Mouse (Mus musculus) MEL (cell line): ENCODE measurements around the gene Gpr22. TPM values are rescaled to one million over a fixed set of nuclear protein-coding genes. Genes with fewer than 3 reads are reported as not detected.

Experiments
- DNase-seq: peaks from one replicate; pipeline ENCODE4 v3.0.0; 2011; ENCODE audit warnings: low read depth, low spot score
- H3K27ac ChIP-seq: 2 replicates; pipeline ENCODE4 v1.5.1; 2012; ENCODE audit warnings: low read depth, mild to moderate bottlenecking, control low read depth, low read length, moderate library complexity; ENCODE audit not compliant: control insufficient read depth
- H3K27me3 ChIP-seq, 2 experiments: fragments of 150-350 bp in 1 of 2; sonication (generic) in 1 of 2; 2 replicates each; pipeline ENCODE4 v1.6.1; 2012; ENCODE audit warnings: low read length in 2 of 2, mild to moderate bottlenecking in 2 of 2, improper control_type of control experiment in 1 of 2, moderate library complexity in 1 of 2; ENCODE audit not compliant: insufficient read depth in 2 of 2, control insufficient read depth in 1 of 2
- H3K36me3 ChIP-seq, 2 experiments: 2 replicates each; pipeline ENCODE4 v1.6.1; 2012 to 2014; ENCODE audit warnings: low read length in 2 of 2, improper control_type of control experiment in 1 of 2, inconsistent platforms in 1 of 2, mild to moderate bottlenecking in 1 of 2; ENCODE audit not compliant: insufficient read depth in 2 of 2, control insufficient read depth in 1 of 2
- H3K4me1 ChIP-seq, 2 experiments: fragments of 150-350 bp in 1 of 2; sonication (generic) in 1 of 2; 2 replicates each; pipeline ENCODE4 v1.6.1; 2012; ENCODE audit warnings: low read length in 2 of 2, improper control_type of control experiment in 1 of 2, mild to moderate bottlenecking in 1 of 2; ENCODE audit not compliant: insufficient read depth in 2 of 2, control insufficient read depth in 1 of 2
- H3K4me3 ChIP-seq, 2 experiments: fragments of 150-350 bp in 1 of 2; sonication (generic) in 1 of 2; 2 replicates each; pipeline ENCODE4 v1.5.1; 2012; ENCODE audit warnings: low read depth in 2 of 2, low read length in 2 of 2, mild to moderate bottlenecking in 2 of 2, moderate library complexity in 2 of 2, control low read depth in 1 of 2, improper control_type of control experiment in 1 of 2; ENCODE audit not compliant: control insufficient read depth in 1 of 2, insufficient read depth in 1 of 2
- H3K79me2 ChIP-seq: 2 replicates; pipeline ENCODE4 v1.6.1; 2012; ENCODE audit warnings: mild to moderate bottlenecking, low read length, moderate library complexity; ENCODE audit not compliant: control insufficient read depth, poor library complexity, insufficient read depth
- H3K9ac ChIP-seq: 2 replicates; pipeline ENCODE4 v1.6.1; 2012; ENCODE audit warnings: low read depth, mild to moderate bottlenecking, control low read depth, low read length, moderate library complexity; ENCODE audit not compliant: control insufficient read depth, poor library complexity, severe bottlenecking
- H3K9me3 ChIP-seq: fragments of 150-350 bp; sonication (generic); replicated peaks from 2 replicates; pipeline ENCODE4 v1.6.1; 2012; ENCODE audit warnings: mild to moderate bottlenecking, low read length, improper control_type of control experiment, moderate library complexity; ENCODE audit not compliant: insufficient read depth
- BHLHE40 ChIP-seq: IDR thresholded peaks from 2 replicates; pipeline ENCODE4 v1.6.1; 2012; ENCODE audit warnings: low read depth, mild to moderate bottlenecking, inconsistent platforms, low read length, improper control_type of control experiment, borderline replicate concordance
- CHD2 ChIP-seq: IDR thresholded peaks from 2 replicates; pipeline ENCODE4 v1.6.1; 2011; ENCODE audit warnings: low read length, improper control_type of control experiment
- CTCF ChIP-seq, 3 experiments: IDR thresholded peaks in 2 of 3; conservative IDR thresholded peaks in 1 of 3; 2 replicates each; pipeline ENCODE4 v1.5.1; 2011 to 2012; ENCODE audit warnings: low read length in 3 of 3, low read depth in 2 of 3, mild to moderate bottlenecking in 2 of 3, improper control_type of control experiment in 1 of 3, inconsistent platforms in 1 of 3, mixed read lengths in 1 of 3, moderate library complexity in 1 of 3; ENCODE audit not compliant: control insufficient read depth in 1 of 3, insufficient read depth in 1 of 3, poor library complexity in 1 of 3, severe bottlenecking in 1 of 3
- ELF1 ChIP-seq: IDR thresholded peaks from 2 replicates; pipeline ENCODE4 v1.6.1; 2014; ENCODE audit warnings: low read depth, mild to moderate bottlenecking, inconsistent platforms, low read length, improper control_type of control experiment, moderate library complexity
- ETS1 ChIP-seq: IDR thresholded peaks from 2 replicates; pipeline ENCODE4 v1.6.1; 2012; ENCODE audit warnings: low read depth, mild to moderate bottlenecking, inconsistent platforms, low read length, improper control_type of control experiment, moderate library complexity
- MAX ChIP-seq: IDR thresholded peaks from 2 replicates; pipeline ENCODE4 v1.6.1; 2011; ENCODE audit warnings: low read length, improper control_type of control experiment
- MAZ ChIP-seq: IDR thresholded peaks from 2 replicates; pipeline ENCODE4 v1.6.1; 2012; ENCODE audit warnings: low read depth, mild to moderate bottlenecking, inconsistent platforms, low read length, improper control_type of control experiment
- MEF2A ChIP-seq: IDR thresholded peaks from 2 replicates; pipeline ENCODE4 v1.6.1; 2014; ENCODE audit warnings: low read depth, mild to moderate bottlenecking, inconsistent platforms, low read length, improper control_type of control experiment; ENCODE audit not compliant: poor library complexity, insufficient replicate concordance, severe bottlenecking; ENCODE audit errors: extremely low read depth
- MYB ChIP-seq: IDR thresholded peaks from 2 replicates; pipeline ENCODE4 v1.6.1; 2011; ENCODE audit warnings: mild to moderate bottlenecking, low read depth, low read length, improper control_type of control experiment
- MYC ChIP-seq: IDR thresholded peaks from 2 replicates; pipeline ENCODE4 v1.6.1; 2011; ENCODE audit warnings: low read depth, mild to moderate bottlenecking, low read length, improper control_type of control experiment, moderate library complexity
- NRF1 ChIP-seq: IDR thresholded peaks from 2 replicates; pipeline ENCODE4 v1.6.1; 2014; ENCODE audit warnings: low read depth, mild to moderate bottlenecking, inconsistent platforms, low read length, improper control_type of control experiment, moderate library complexity; ENCODE audit not compliant: poor library complexity, insufficient read depth, severe bottlenecking
- POLR2A ChIP-seq, 2 experiments: IDR thresholded peaks; 2 replicates each; pipeline ENCODE4 v1.6.1; 2011 to 2012; ENCODE audit warnings: low read length in 2 of 2, mild to moderate bottlenecking in 2 of 2, control low read depth in 1 of 2, improper control_type of control experiment in 1 of 2, low read depth in 1 of 2, moderate library complexity in 1 of 2; ENCODE audit not compliant: control insufficient read depth in 1 of 2, insufficient read depth in 1 of 2, poor library complexity in 1 of 2
- POLR2AphosphoS2 ChIP-seq: IDR thresholded peaks from 2 replicates; pipeline ENCODE4 v1.6.1; 2011; ENCODE audit warnings: low read length, improper control_type of control experiment
- POLR2AphosphoS5 ChIP-seq: IDR thresholded peaks from 2 replicates; pipeline ENCODE4 v1.6.1; 2012; ENCODE audit warnings: low read depth, borderline replicate concordance, mild to moderate bottlenecking, inconsistent platforms, low read length, moderate library complexity, mixed read lengths
- RAD21 ChIP-seq: IDR thresholded peaks from 2 replicates; pipeline ENCODE4 v1.6.1; 2011; ENCODE audit warnings: mild to moderate bottlenecking, low read depth, low read length, improper control_type of control experiment
- RCOR1 ChIP-seq: IDR thresholded peaks from 2 replicates; pipeline ENCODE4 v1.6.1; 2012; ENCODE audit warnings: low read depth, mild to moderate bottlenecking, inconsistent platforms, low read length, improper control_type of control experiment
- SIN3A ChIP-seq: IDR thresholded peaks from 2 replicates; pipeline ENCODE4 v1.6.1; 2012; ENCODE audit warnings: low read length, improper control_type of control experiment, inconsistent platforms
- TAL1 ChIP-seq: IDR thresholded peaks from 2 replicates; pipeline ENCODE4 v1.6.1; 2012; ENCODE audit warnings: mild to moderate bottlenecking, inconsistent platforms, low read length, moderate library complexity, mixed read lengths
- TBP ChIP-seq: IDR thresholded peaks from 2 replicates; pipeline ENCODE4 v1.8.0; 2011; ENCODE audit warnings: low read depth, low read length, improper control_type of control experiment
- USF1 ChIP-seq: IDR thresholded peaks from 2 replicates; pipeline ENCODE4 v1.6.1; 2014; ENCODE audit warnings: low read depth, mild to moderate bottlenecking, inconsistent platforms, low read length, improper control_type of control experiment, moderate library complexity
- ZC3H11A ChIP-seq: IDR thresholded peaks from 2 replicates; pipeline ENCODE4 v1.6.1; 2012; ENCODE audit warnings: low read depth, mild to moderate bottlenecking, inconsistent platforms, low read length, improper control_type of control experiment
- ZMIZ1 ChIP-seq: IDR thresholded peaks from 2 replicates; pipeline ENCODE4 v1.6.1; 2012; ENCODE audit warnings: low read depth, mild to moderate bottlenecking, inconsistent platforms, low read length, improper control_type of control experiment, moderate library complexity
- ZNF384 ChIP-seq: IDR thresholded peaks from 2 replicates; pipeline ENCODE4 v1.6.1; 2012; ENCODE audit warnings: low read depth, mild to moderate bottlenecking, inconsistent platforms, low read length, improper control_type of control experiment
- polyA plus RNA-seq, 2 experiments: library from polyadenylated mRNA; stranded (reverse) in 1 of 2; unstranded in 1 of 2; fragments of >175 nt in 1 of 2; fragments of >200 nt in 1 of 2; gene quantifications; 2 replicates each; pipeline versions ENCODE4 v1.2.1 to v1.2.4; 2012; ENCODE audit warnings: low replicate concordance in 2 of 2, low read depth in 1 of 2; ENCODE audit not compliant: insufficient read length in 2 of 2, insufficient read depth in 1 of 2, missing spikeins in 1 of 2
- total RNA-seq: library from RNA; depleted of rRNA; stranded (reverse); fragments of 300-350 nt; gene quantifications from 2 replicates; pipeline ENCODE4 v1.2.3, GENCODE M21; 2012

Gpr22 gene
- total and polyA plus RNA-seq, 3 experiments: not detected

- no peaks in the 10 kb centered on the region for H3K9me3 ChIP-seq
- H3K79me2 ChIP-seq: no peaks in the 10 kb centered on the region
- H3K4me3 ChIP-seq: no peak overlapping the region
- H3K27ac ChIP-seq: no peak overlapping the region
- no peaks in the 10 kb centered on the region for H3K27me3 ChIP-seq
- no peak overlapping the region for H3K9ac ChIP-seq
- H3K4me1 ChIP-seq: peaks cover 3 to 5% of the 10 kb centered on the region in 2 experiments
- DNase-seq: no peak
- no peak for TF ChIP-seq MYC
- TF ChIP-seq MYB: no peak
- TF ChIP-seq SIN3A: no peak
- no peak for TF ChIP-seq ETS1
- no peak for TF ChIP-seq POLR2A (IDR thresholded peaks at IDR 0.05; ENCODE audit: control insufficient read depth in 1 of 2, insufficient read depth in 1 of 2, low read depth in 1 of 2, low read length in 2 of 2, poor library complexity in 1 of 2)
- TF ChIP-seq POLR2AphosphoS5: no peak
- TF ChIP-seq TBP: no peak
- TF ChIP-seq ZMIZ1: no peak
- TF ChIP-seq CHD2: no peak
- TF ChIP-seq MAX: no peak
- TF ChIP-seq RAD21: no peak
- TF ChIP-seq RCOR1: no peak
- no peak for TF ChIP-seq ZNF384
- TF ChIP-seq ZC3H11A: no peak
- no peak for TF ChIP-seq USF1
- H3K36me3 ChIP-seq: peaks cover 0 to 13% of the 10 kb centered on the region in 2 experiments; a peak in 2 of 4 replicates
Observed at GRCm38 (mm10) chr12:31754465-31754864, 40.7 kb upstream of the Gpr22 start.

- Histone ChIP-seq H3K79me2 (no peaks in the 10 kb centered on the region), H3K27me3 (no peaks in the 10 kb centered on the region), H3K27ac (no peak overlapping the region), H3K9me3 (no peaks in the 10 kb centered on the region), H3K4me3 (no peak overlapping the region), H3K36me3 (no peaks in the 10 kb centered on the region), H3K9ac (no peak overlapping the region), H3K4me1 (no peaks in the 10 kb centered on the region)
- no peak for DNase-seq
- TF ChIP-seq RCOR1 (no peak), CTCF (IDR thresholded peaks at IDR 0.05 in 2 of 3, conservative IDR thresholded peaks at IDR 0.05 in 1 of 3; ENCODE audit: control insufficient read depth in 1 of 3, insufficient read depth in 1 of 3, low read depth in 2 of 3, low read length in 3 of 3, poor library complexity in 1 of 3, severe bottlenecking in 1 of 3) (no peak), ZC3H11A (no peak), NRF1 (no peak), MYC (no peak), TAL1 (no peak), USF1 (no peak), MAZ (no peak), ZMIZ1 (no peak), MAX (no peak), ELF1 (no peak), POLR2AphosphoS2 (no peak), ZNF384 (no peak), MEF2A (no peak), BHLHE40 (no peak), POLR2AphosphoS5 (no peak)
Observed at GRCm38 (mm10) chr12:31749846-31750245, 36.1 kb upstream of the Gpr22 start.
